ENCODE assay signal across 9 mouse cellular contexts in genomic region chr15:7877560-7878467, GRCm38 (mm10).
DNase-seq lines count a peak whose midpoint lies in the region; ATAC-seq lines count a peak whose summit lies in the region.
"Had no signal": no experiment of that assay in that cellular context is flagged by ENCODE, and none has a peak within 500 bp of the region (broad histone marks: within the 10 kb centered on the region; RNA-seq: fewer than 3 reads in every experiment).

No protein-coding gene starts in this region.

- peaks cover 7% of the 10 kb centered on the region; the same call in 1 of the 2 replicates for H3K4me1 ChIP-seq in hindbrain, embryonic 15.5 days (replicated peaks)
- H3K4me1 ChIP-seq in midbrain, embryonic 14.5 days (ENCODE audit: control insufficient read depth, insufficient read depth, low read length): peaks cover 21% of the 10 kb centered on the region

- 25% methylated on average over 22 of the region's 22 CpGs for WGBS in hindbrain, embryonic 15.5 days
- 10% methylated on average over 22 of the region's 22 CpGs for WGBS in midbrain, embryonic 14.5 days

- 0 out of 2 replicates have a peak, but pooled peaks cover 2% of the 10 kb centered on the region for H3K36me3 ChIP-seq in hindbrain, embryonic 15.5 days
- H3K36me3 ChIP-seq in midbrain, embryonic 14.5 days (ENCODE audit: control insufficient read depth, insufficient read depth, low read length): peaks cover 7% of the 10 kb centered on the region; the same call in 1 of the 2 replicates

- ATAC-seq in hindbrain, embryonic 15.5 days (ENCODE audit: low FRiP score, low read depth): no peak; the same call in 1 of the 2 replicates
- ATAC-seq in midbrain, embryonic 14.5 days (ENCODE audit: low FRiP score, low TSS enrichment): no peak; the same call in 1 of the 2 replicates

- peak overlapping the region; percentile 5; the same call in 1 of the 2 replicates for H3K4me2 ChIP-seq in hindbrain, embryonic 15.5 days
- H3K4me2 ChIP-seq in midbrain, embryonic 14.5 days (ENCODE audit: low read length): peak overlapping the region; percentile 26

- H3K27ac ChIP-seq in hindbrain, embryonic 15.5 days (replicated peaks): no peak overlapping the region
- H3K27ac ChIP-seq in midbrain, embryonic 14.5 days (replicated peaks; ENCODE audit: low read depth, low read length): no peak overlapping the region

- intact Hi-C loops in heart, postnatal 36 days (cut with DNase I): no loop called here

- H3K4me3 ChIP-seq in hindbrain, embryonic 15.5 days: no peak overlapping the region
- H3K4me3 ChIP-seq in midbrain, embryonic 14.5 days (replicated peaks; ENCODE audit: low read depth, low read length): no peak overlapping the region

- H3K27me3 ChIP-seq in hindbrain, embryonic 15.5 days: no peaks in the 10 kb centered on the region
- no peaks in the 10 kb centered on the region for H3K27me3 ChIP-seq in midbrain, embryonic 14.5 days (ENCODE audit: control insufficient read depth, insufficient read depth, low read length)

- H3K9ac ChIP-seq in hindbrain, embryonic 15.5 days: no peak overlapping the region
- no peak overlapping the region for H3K9ac ChIP-seq in midbrain, embryonic 14.5 days (replicated peaks; ENCODE audit: low read length)

- H3K9me3 ChIP-seq in hindbrain, embryonic 15.5 days: no peaks in the 10 kb centered on the region
- H3K9me3 ChIP-seq in midbrain, embryonic 14.5 days (ENCODE audit: control insufficient read depth, low read length): no peaks in the 10 kb centered on the region

- peak; percentile 25 to 37 for DNase-seq in heart, adult 18-20 months
- no peak for DNase-seq in heart, postnatal 36 days
- peak; percentile 45 for DNase-seq in brain, adult 2 months (ENCODE audit: low read depth, low spot score)
- DNase-seq in midbrain, embryonic 14.5 days: peak; percentile 69
- no peak for DNase-seq in frontal cortex, postnatal 10 days (ENCODE audit: low spot score in 2 of 2)
- DNase-seq in c-Kit-positive CD71-positive TER-119-positive erythroid progenitor cells, embryonic 14.5 days (ENCODE audit: low spot score): no peak
- no peak for DNase-seq in spleen, postnatal 10 days (ENCODE audit: low spot score in 2 of 2)
- DNase-seq: cerebellum, adult 18-20 months had no signal

Comparison
In these comparisons a context has a peak if more than half of its experiments do, and no peak if none do; other contexts are left out.
1. DNase-seq: peak in heart, adult 18-20 months (2 of 2), brain, adult 2 months (single experiment) and midbrain, embryonic 14.5 days (single experiment); none in heart, postnatal 36 days (0 of 2), frontal cortex, postnatal 10 days (0 of 2), c-Kit-positive CD71-positive TER-119-positive erythroid progenitor cells, embryonic 14.5 days (single experiment) and spleen, postnatal 10 days (0 of 2).